Mouse (Mus musculus) layer of hippocampus, adult 9-11 months (tissue): ENCODE results near the gene Unc93b1.

Experiments
- DNase-seq: peaks from one replicate; pipeline ENCODE4 v3.0.0; 2022

The Unc93b1 gene

DNA sequence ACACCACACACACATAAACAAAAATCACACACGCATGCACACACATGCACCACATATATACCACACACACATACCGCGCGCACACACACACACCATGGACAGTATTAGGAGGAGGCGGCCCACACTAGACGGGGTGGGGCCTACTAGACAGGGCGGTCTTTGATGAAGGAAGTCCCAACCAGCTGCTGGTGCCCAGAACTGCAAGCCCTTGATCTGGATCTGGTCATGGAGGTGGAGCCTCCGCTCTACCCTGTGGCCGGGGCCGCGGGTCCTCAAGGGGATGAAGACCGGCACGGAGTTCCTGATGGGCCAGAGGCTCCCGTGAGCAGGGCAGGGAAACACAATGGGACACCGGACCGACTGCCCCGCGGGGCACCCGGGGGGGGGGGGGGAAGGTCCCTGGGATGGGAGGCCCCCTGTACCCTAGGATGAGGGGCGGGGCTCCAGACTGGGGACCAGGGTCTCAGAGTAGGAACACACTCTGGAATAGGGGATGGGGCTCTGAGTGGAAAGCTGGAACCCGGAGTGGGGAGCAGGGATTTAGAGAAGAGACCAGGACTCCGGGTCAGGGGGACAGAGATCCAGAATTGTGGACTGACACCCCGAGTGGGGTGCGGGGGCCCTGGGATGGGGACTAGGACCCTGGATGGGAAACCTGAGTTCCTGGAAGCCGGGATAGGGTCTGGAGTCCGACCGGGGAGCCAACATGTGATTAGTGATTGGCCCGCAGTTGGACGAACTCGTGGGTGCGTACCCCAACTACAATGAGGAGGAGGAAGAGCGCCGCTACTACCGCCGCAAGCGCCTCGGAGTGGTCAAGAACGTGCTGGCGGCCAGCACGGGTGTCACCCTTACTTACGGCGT, at the start of gene Unc93b1:
TSS of gene Unc93b1 (plus strand) at position 155 of the 864 bp plus-strand sequence.
- peak; percentile 80 for DNase-seq

DNA sequence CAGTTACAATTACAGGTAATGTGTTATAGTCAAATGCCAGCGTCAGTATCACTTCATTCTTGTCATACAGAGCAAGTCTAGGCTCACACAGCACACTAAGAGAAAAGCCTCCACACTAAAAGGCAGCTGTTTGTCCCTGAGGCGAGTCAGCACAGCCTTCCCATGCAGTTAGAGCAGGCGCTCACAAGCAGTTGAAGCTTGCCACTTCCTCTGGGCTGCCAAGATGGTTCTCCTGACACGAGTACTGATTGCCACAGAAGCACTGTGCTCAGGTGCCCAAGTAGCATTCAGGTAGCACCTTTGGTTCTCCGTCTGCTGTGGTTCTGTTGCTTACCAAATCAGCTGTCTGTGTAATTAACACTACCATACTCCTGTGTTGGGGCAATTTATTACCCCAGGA, 45.9 kb upstream of the Unc93b1 start:
- no peak for DNase-seq

DNA sequence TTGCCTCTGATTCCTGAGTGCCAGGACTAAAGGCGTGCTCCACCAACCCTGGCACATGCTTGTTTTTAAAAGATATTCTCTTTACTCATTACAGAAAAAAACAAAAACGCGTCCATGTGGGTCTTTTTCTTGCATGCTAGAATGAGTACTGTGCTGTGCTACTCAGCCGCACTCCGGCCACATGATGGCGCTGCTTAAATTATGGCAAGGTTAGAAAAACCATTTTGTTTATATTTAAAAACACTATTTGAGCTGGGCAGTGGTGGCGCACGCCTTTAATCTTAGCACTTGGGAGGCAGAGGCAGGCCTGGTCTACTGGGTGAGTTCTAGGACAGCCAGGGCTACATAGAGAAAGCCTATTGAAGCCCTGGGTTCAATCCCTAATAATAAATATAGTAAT, 44.8 kb upstream of the Unc93b1 start:
- no peak for DNase-seq

DNA sequence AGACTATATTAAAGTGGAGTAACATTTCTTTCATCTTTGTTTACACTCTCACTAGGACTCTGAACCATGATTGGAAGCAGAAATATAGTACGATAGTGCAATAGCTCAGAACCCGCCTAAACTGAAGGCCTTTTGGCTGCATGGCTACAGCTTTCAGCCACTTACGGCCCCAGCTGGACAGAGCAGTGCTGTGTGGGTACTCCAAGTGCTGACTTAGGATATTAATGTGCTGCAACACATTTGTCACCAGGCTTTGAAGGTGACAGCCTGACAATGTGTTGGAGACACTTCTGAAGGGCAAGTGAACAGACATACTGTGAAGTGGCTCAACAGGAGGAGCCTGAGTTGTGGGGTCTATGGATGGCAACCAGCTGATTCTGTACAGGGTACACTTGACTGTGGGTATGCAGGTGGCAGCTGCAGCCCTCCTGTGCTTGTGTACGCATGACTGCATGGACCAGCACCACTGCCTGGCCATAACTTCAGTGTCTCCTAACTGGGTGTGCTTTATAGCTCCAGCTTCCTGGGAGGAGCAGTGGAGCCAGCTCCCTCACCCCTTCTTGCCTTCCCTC, 41.4 kb upstream of the Unc93b1 start:
- no peak for DNase-seq

DNA sequence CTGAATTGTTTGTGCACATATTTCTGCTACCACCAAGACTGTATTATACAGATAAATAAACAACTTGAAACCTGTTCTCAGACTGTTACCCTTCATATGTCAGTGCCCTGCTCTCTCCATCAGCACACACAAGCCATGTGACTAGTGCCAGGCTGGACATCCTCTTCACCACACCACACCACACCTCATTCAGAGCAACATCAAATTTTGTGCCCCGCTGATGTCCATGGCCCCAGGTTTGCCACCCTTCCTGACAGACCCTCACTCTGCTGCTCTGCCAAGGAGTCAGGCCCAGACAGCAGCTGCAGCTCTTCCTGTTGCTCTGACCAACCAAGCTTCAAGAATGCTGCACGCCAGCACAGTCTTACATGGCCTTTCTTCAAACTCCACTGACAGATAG, 40.7 kb upstream of the Unc93b1 start:
- no peak for DNase-seq

DNA sequence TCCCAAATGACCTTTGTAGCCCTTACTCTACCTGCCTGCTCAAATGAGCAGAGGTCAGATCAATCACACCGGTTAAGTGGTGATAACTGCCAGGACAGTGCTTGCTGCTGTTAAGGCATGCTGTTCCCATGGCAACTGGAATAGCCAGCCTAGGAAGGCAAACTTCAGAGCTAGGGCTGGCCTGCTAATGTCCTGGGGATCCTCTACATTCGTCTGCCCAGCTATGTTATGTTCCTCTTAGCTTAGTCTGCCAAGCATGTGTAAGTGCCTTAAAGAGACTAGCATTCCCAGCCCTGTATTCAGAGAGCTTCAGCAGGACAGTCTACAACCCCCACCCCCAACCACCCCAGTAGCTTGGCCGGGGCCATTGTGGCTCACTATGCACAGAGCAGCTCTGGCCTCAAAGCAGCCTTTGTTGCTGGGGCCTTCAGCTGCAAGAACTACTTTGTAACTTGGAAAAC, 39.8 kb upstream of the Unc93b1 start:
- no peak for DNase-seq

DNA sequence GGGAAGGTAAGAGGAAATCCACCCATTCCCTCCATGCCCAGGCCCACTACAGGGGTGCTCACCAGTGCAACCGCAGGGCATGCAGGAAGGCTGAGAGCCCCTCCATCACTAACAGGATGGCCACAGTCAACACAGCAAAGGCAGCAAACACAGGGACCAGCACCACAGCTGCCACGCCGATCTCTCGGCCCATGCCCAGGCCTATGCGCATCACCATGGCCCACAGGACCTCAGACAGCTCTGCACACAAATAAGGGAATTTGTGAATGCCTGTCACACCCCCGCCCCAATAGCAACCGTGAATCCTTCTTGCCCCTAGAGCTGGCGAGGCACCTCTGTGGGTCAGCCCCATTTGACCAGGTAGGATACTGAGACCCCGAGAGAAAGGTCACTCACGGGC, 38.8 kb upstream of the Unc93b1 start:
- no peak for DNase-seq

DNA sequence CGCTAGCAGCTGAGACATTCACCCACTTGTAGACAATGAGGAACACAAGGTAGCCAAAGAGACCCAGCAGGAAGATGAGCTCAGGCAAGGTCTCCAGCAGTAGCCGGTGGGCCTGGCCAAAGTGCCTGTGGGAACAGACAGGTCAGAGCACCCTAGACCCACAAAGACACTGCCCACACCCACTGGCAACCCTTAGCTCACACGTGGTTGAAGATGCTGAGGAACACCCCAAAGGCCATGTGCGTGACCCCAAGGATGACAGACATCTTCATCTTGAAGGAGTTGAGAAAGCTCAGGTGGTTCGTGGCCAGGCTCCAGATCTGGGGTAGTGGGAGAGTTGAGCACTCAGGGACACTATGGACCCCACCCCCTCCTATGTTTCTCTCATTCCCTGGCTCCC, 37.4 kb upstream of the Unc93b1 start:
- DNase-seq = no peak

DNA sequence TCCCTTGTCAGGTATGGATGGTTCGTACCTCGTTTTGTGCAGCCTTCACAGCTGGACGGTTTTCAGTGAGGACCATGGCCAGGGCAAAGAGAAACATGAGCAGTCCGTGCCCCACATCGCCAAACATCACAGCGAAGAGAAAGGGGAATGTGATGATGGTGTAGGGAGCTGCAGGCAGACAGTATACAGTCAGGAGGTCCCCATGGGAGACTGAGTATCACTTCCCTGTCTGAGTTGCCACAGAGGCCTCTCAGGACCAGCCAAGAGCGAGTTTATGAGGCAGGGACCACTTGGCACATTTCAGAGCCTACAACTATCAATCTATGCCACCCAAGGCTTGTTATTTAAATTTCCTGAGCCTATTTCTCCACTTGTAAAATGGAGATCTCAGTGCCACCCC, 36.0 kb upstream of the Unc93b1 start:
- no peak for DNase-seq

DNA sequence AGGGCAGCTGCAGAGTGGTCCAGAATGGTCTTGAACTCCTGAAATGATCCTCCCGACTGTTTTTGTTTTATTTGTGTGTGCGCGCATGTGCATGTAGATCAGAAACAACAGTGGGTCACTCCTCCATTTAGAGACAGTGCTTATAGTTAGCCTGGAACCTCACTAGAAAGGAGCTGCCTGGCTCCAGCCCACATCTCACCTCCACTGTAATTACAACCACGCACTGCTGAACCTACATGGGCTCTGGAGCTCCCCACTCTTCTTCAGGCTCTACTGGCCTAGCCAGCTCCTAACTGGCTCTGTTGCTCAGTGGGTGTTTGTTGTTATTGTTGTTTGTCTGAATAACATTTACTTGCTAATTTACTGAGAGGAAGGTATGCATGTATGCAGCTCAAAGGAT, 35.4 kb upstream of the Unc93b1 start:
- DNase-seq = no peak

DNA sequence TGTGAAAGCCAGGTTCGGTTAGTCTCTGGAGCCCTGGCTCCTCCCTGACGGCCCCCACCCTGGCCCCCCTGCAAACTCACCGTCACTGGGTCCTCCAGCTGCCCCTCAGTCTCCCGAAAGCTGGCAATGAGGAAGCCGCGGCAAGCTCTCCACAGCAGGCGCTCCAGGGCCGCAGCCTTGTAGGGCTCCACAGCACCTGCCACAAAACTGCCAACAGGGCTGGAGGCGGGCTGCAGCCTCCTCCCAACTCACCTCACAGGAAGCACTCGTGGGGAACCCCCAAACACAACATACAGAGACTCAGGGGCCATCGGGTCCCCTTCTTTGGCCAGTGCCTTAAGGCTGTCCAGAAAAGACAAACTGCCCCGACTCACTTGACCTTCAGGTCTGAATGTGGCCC, 32.0 kb upstream of the Unc93b1 start:
- no peak for DNase-seq

DNA sequence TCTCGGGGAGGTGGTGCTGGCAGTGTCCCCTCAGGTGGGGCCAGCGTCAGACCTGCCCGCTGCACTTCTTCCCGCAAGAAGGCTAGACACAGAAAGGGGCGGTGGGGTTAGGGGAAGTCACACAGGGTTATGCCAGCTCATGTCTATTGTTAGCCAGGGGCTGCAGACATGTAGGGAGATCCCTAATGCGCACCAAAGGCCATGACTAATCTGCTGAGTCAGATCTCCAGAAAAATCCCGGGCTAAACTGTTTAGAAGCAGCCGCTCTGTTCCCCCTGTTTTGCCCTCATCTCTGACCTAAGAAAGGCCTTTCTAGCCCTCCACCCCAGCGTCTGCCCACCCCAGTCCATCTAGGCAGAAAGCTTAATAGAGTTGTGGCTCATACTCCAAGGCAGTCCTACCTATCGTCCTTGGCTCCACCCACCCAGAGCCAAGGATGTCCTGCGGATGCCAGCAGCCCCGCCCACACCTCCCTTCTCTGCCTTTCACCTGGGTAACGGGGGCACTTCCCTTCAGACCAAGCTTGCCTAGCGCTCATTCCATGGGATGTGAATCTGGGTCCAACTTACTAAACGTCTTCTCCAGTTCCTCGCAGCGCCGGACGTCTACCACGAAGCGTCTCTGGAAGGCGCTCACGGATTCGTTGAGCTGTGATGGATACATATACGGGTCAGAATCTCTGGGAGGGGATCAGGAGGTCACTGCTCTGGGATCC, 31.2 kb upstream of the Unc93b1 start:
- no peak for DNase-seq

DNA sequence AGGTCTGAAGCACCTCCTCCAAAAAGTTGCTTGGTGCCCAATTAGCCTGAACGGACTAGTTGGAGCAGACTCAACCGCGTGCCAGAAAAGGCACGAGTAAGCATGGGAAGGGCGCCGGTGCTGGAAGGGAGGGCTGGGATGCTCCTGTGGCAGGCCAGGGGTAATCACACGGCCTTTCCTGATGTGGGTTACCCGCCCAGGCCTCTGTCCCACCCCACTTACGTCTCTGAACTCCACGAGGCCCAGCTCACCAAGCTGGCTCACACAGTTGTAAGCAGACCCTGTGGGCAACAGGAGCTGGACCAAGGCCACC, 30.7 kb upstream of the Unc93b1 start:
- DNase-seq = no peak

DNA sequence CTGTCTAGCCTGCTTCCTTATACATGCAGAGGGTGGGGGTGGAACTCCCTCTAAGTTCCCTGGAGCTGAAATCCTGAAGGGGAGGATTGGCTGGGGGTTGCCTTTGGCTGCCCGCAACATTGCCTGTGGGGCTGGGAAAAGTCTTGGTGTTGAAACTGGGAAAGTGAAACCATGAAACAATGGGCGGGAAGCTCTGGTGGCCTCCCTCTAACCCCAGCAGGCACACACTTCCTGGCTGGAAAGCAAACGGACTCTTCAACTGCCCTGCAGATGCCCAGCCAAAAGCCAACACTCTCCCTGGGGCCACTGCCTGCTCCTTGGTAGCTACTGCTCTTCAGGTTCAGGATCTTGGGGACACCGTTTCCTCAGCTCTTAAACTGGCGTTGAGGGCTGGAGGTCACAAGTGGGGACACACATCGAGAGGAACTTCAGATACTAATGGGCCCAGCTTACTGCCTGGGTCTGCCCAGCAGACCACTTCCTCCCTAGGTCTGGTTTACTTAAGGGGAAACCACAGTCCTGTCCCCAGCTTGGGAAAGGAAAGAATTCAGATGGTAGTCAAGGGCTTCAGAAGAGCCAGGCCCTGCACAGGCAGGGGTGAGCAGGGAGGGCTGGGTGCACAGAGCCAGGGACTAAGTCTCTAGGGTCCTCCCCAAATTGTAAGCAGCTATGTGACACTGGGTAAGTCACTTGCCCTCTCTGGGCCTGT, 29.6 kb upstream of the Unc93b1 start:
- DNase-seq = no peak

DNA sequence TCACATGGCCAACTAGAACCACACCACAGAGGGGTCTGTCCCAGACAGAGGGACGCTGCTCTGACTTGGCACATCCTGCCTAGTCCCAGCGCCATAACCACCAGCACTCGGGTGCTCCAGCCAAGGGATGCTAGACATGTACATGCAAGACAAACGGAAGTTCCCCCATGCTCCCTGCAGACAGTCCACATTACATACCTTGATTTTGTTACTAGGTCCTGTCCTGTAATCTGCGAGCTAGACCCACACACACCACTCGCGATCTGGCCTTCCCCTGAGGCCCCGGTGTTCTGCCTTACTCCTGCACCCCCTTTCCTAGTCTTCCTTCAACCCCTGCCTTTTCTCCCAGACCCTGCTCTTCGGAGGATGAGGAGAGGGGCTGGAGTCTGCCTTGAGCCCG, 28.7 kb upstream of the Unc93b1 start:
- DNase-seq = no peak

DNA sequence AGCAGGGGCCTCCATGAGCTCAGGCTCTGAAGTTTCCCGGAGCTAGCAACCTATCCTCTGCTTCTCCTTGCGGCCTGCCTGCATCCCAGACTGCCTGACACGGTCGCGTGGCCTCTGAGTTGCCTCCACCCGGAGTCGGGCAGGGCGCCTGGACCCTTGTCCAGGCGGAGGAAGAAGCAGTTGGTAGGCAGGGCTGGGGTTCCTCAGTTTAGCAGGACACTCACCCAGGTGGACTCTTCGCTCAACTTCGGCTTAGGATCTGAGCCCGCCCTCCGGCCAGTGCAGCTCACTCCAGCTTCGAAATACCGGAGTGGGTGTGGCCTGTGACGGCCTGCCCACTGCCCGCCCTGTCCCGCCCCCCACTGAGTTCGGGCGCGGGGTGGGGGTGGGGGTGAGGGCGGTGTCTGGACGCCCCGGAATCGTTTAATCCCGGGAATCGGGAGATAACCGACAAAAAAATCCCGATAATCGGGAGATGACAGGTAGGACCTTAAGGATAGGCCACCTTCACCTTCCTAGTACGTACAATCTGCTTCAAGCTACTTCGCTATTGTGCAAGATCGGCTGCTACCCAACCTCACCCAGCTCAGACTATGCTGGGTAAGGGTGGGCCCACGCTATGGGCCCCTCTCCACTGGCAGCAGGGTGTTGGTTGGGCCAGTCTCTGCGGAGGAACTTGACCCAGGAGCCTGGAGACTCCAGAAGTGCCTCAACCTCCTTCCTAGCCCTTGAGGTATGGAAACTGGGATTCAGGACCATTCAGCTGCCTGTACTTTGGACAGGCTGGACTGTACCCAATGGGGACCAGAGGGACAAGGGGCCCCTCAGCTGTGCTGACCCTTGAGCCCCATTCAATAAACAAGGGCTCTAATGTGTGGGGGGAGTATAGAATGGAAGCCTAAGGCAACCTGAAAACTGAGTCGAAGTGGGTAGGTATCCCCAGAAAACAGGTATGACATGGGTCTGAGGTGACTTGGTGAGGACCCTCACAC, 27.9 kb upstream of the Unc93b1 start, which contains the start of gene Tcirg1:
TSS of gene Tcirg1 (minus strand) at position 339 of the 992 bp plus-strand sequence.
- peak; percentile 74 for DNase-seq

DNA sequence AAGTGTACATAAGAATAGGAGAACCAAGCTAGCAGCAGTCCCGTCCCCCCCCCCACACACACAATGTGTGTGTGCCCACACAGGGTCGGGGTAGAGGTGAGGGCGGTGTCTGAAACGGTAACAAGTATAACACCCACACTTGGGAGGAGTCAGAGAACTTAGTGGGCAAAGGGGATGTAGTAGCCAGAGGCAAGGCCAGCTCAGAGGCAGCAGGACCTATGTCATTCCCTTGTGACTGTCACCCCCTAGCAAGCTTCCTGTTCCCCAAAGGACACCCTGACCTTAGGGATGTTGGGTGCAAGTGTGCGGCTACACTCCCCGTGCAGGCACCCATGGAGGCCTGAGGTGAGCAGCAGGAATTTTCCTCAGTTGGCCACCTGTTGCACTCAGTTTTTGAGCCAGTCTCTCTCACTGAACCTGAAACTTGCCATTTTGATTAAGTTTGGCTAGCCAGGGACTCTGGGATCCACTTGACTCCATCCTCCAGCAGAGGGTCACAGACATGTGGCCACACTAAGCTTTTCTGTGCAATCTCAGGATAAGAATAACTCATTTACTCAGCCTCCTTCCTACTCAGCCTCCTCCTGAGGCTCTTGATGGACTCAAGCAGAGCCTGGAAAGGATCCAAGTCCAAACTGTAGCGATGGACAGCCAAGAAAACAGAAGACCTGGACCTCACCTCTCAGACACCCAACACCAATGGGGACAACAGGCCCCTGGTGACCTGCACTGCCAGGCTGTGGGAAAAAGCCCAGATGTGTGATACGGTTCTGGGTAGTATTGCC, 26.9 kb upstream of the Unc93b1 start:
- peak; percentile 60 for DNase-seq

DNA sequence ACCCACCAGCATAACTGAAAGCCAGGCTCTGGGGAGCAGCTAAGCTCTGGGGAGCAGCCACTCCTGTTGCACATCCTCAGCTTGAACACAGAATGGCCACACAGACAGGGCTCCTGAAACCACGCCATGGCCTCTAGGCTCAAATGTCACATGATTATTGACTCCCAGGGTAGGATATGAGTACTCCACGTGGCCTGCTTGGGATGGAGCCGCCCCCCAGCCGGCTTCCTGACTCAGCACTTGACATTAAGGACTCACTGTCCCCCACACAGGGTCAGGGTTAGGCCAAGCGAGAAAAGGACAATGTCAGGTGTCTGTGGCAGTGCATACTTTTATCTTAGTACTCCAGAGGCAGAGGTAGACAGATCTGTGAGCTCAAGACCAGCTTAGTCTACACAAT, 24.8 kb upstream of the Unc93b1 start:
- DNase-seq = no peak

DNA sequence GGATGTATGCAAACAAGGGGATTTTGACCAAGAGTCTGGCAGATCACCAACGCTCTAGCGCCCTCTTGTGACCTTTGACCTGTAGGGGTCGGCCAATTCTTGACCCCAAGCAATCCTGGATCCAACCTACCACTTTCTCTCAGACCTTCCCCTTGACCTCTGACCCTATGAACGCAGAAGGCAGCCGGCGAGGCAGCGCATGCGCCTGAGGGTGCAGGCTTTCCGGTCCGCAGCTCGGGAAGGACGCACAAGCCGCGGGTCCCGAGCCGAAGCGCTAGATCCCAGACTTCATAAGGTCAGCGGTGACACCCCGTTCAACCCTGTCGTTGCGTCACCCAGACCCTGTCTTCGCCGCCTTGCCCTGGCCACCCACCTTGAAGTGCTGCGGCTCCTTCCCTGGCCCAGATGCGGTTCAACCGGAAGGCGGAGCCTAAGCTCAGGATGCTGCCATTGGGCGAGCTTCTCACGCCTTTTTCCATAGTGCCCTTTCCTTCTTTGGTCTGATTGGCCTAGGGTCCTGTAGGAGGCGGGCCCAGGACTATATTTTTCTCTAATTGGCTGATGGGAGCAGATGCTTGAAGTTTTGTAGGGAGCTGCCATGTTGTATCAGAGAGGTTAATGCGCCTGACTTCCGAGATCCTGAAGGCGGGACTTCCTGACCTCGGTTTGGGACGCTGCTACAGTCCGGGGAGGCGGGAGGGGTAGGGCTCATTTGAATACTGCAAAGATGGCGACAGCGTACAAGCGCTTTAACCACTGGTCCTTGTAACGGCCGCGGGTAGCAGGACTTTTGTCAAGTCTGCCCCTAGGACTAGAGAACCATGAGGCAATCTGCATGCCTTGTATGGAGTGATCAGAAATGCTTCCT, 22.4 kb upstream of the Unc93b1 start, which contains the start of gene Ndufs8:
TSS of gene Ndufs8 (minus strand) at position 438 of the 868 bp plus-strand sequence.
- peak; percentile 98 for DNase-seq

DNA sequence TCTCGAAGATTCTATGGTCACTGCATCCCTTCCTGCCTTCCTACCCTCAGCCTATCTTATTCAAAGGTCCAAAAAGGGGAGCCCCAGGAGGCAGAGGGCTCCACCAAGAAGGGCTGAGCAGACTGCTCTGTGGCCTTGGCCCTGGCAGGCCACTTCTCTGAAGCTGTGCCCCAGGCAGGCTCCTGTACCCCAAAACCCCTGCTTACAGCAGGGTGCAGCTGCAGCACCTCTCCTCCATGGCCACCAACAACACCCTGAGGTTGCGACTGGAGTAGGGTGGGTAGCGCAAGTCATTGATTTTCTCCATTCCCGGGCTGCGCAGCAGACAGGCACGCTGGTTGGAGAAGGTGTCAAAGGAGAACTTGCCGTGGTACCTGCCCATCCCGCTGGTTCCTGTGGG, 21.3 kb upstream of the Unc93b1 start:
- no peak for DNase-seq
